Mouse (Mus musculus) testis, adult 2 months (tissue): Measurements from ENCODE around the gene Gm9774. TPM values are rescaled to one million over a fixed set of nuclear protein-coding genes. Genes with fewer than 3 reads are reported as not detected.

Experiments
- H3K27ac ChIP-seq: fragments of 200-500 bp; 2 replicates; pipeline ENCODE4 v1.5.1; 2012; ENCODE audit warnings: low read depth, low read length; ENCODE audit not compliant: control insufficient read depth, insufficient read depth
- H3K27me3 ChIP-seq: fragments of 200-500 bp; 2 replicates; pipeline ENCODE4 v1.6.1; 2012; ENCODE audit warnings: mild to moderate bottlenecking, low read length, moderate library complexity; ENCODE audit not compliant: control insufficient read depth, insufficient read depth
- H3K36me3 ChIP-seq: fragments of 200-500 bp; 2 replicates; pipeline ENCODE4 v1.6.1; 2012; ENCODE audit warnings: mild to moderate bottlenecking, low read length; ENCODE audit not compliant: control insufficient read depth, insufficient read depth
- H3K4me1 ChIP-seq: fragments of 200-500 bp; 2 replicates; pipeline ENCODE4 v1.6.1; 2012; ENCODE audit warnings: low read length; ENCODE audit not compliant: control insufficient read depth, insufficient read depth
- H3K4me3 ChIP-seq: fragments of 200-500 bp; 2 replicates; pipeline ENCODE4 v1.5.1; 2012; ENCODE audit warnings: low read depth, mild to moderate bottlenecking, low read length, moderate library complexity, mixed read lengths; ENCODE audit not compliant: control insufficient read depth
- CTCF ChIP-seq: fragments of 200-500 bp; IDR thresholded peaks from 2 replicates; pipeline ENCODE4 v1.5.1; 2012; ENCODE audit warnings: low read depth, mild to moderate bottlenecking, inconsistent platforms, low read length, moderate library complexity; ENCODE audit not compliant: control insufficient read depth, insufficient read depth, insufficient replicate concordance
- POLR2A ChIP-seq: fragments of 200-500 bp; IDR thresholded peaks from 2 replicates; pipeline ENCODE4 v1.6.1; 2012; ENCODE audit warnings: low read depth, mild to moderate bottlenecking, inconsistent platforms, low read length, moderate library complexity; ENCODE audit not compliant: control insufficient read depth
- polyA plus RNA-seq: library from polyadenylated mRNA; depleted of rRNA; stranded (reverse); fragments of >200 nt; gene quantifications from 2 replicates; pipeline ENCODE4 v1.2.3, GENCODE M21; 2012; rRNA removed

Gm9774 gene
- 5.2 and 7.2 TPM in 2 replicates for polyA plus RNA-seq

DNA sequence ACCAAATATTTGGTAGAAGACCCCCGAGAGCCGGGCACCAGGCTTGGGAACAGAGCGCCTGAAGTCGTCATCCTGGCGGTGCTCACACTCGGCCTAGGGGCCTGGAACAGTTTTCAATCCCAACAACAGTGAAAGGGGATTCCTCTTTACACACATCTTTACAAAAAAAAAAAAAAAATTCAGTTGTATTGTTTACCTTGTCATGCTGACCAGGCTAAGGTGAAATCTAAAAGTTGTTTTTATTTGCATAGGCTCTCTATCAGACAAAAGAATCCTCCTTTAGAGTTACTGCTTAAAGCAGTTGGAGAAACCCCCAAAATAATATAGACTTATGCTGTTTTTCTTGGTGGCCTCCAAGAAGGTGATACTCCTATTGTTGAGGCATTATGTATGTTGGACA is at the start of gene Gm9774:
Gene Gm9774 (minus strand): TSS at position 101 of the 400 bp plus-strand sequence.
- no peak for TF ChIP-seq CTCF
- TF ChIP-seq POLR2A = no peak
- no peaks in the 10 kb centered on the region for H3K27me3 ChIP-seq
- H3K27ac ChIP-seq = no peak within 1 kb of the TSS
- peaks cover 5% of the 10 kb centered on the region for H3K4me1 ChIP-seq
- no peaks in the 10 kb centered on the region for H3K36me3 ChIP-seq
- no peak within 1 kb of the TSS for H3K4me3 ChIP-seq

- Histone ChIP-seq H3K27me3 (no peaks in the 10 kb centered on the region), H3K27ac (no peak overlapping the region), H3K4me3 (no peak overlapping the region), H3K4me1 (no peaks in the 10 kb centered on the region), H3K36me3 (no peaks in the 10 kb centered on the region)
- TF ChIP-seq POLR2A (no peak), CTCF (no peak)
Observed at GRCm38 (mm10) chr3:92470111-92470510, 40.9 kb upstream of the Gm9774 start.

GRCm38 (mm10) chr3:92467424-92467823 is 38.2 kb upstream of the Gm9774 start:
- Histone ChIP-seq H3K27me3 (no peaks in the 10 kb centered on the region), H3K36me3 (no peaks in the 10 kb centered on the region), H3K4me3 (no peak overlapping the region), H3K27ac (no peak overlapping the region), H3K4me1 (no peaks in the 10 kb centered on the region)
- TF ChIP-seq CTCF (no peak), POLR2A (no peak)

GRCm38 (mm10) chr3:92466576-92466975 is 37.4 kb upstream of the Gm9774 start:
- Histone ChIP-seq H3K27me3 (no peaks in the 10 kb centered on the region), H3K27ac (no peak overlapping the region), H3K4me3 (no peak overlapping the region), H3K36me3 (no peaks in the 10 kb centered on the region), H3K4me1 (no peaks in the 10 kb centered on the region)
- no peak for TF ChIP-seq CTCF
- no peak for TF ChIP-seq POLR2A

DNA sequence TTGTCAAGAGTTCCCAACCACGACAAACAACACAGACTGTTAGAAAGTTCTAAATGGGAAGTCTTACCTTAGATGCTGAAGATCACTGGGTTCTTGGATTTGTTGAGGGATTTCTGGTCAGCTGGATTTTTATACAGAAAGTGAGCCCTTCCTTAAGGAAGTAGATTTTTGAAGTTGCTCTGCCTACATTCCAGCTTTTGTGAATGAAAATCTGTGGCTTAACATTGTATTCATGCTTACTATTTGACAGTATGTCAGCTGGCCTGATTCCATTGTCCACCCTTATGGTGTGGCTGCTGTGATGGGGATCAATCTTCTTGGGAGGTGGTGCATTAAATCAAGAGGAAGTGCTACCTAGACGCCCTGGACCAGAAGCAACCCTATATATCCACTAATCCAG is 29.4 kb upstream of the Gm9774 start, which contains the start of gene Sprr3:
Gene Sprr3 (minus strand): TSS at position 101 of the 400 bp plus-strand sequence.
- H3K36me3 ChIP-seq = no peaks in the 10 kb centered on the region
- H3K4me1 ChIP-seq = no peaks in the 10 kb centered on the region
- no peak within 1 kb of the TSS for H3K27ac ChIP-seq
- H3K27me3 ChIP-seq = no peaks in the 10 kb centered on the region
- H3K4me3 ChIP-seq = no peak within 1 kb of the TSS
- TF ChIP-seq POLR2A (no peak), CTCF (no peak)

DNA sequence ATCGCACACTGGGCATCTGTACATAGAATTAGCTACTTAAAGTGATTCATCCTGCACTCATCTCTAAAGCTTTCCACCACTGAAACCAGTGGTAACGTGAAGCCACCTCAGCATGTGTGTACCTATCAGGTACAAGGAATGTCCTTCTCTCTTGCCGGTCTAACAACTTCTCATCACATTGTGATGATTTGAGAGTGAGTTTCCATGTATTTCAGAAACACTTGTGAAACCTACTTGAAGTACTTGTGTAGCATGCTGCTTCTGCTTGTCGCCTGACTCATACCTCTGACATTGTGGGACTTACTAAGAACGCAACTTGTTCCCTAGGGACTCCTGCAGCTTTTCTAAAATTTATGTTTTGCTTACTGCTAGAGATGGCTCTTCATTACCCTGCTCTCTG is 25.9 kb upstream of the Gm9774 start:
- Histone ChIP-seq H3K36me3 (no peaks in the 10 kb centered on the region), H3K27ac (no peak overlapping the region), H3K4me1 (no peaks in the 10 kb centered on the region), H3K27me3 (no peaks in the 10 kb centered on the region), H3K4me3 (no peak overlapping the region)
- TF ChIP-seq POLR2A (no peak), CTCF (no peak)

DNA sequence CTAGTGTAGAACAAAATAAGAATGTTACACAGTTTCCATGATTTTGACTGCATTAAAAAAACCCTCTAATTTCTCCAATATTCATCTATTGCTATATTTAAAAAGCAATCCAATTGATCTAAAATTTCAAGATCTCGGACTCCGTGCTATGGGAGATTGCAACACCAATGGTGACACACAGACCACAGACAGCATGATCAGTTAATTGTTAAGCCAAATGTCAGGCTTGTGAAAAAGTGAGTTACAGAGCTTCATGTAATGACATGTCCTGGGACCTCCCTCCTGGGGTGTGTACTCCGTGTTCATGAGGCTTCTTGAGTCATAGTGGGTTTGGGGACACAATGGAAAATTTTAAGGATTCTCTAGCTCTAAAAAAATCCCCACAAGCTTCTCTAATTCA is 11.0 kb upstream of the Gm9774 start:
- Histone ChIP-seq H3K4me1 (no peaks in the 10 kb centered on the region), H3K27me3 (no peaks in the 10 kb centered on the region), H3K36me3 (no peaks in the 10 kb centered on the region), H3K27ac (no peak overlapping the region), H3K4me3 (no peak overlapping the region)
- TF ChIP-seq POLR2A = no peak
- no peak for TF ChIP-seq CTCF

- Histone ChIP-seq H3K27me3 (no peaks in the 10 kb centered on the region), H3K4me1 (no peaks in the 10 kb centered on the region), H3K4me3 (no peak within 1 kb of the TSS), H3K27ac (no peak within 1 kb of the TSS), H3K36me3 (no peaks in the 10 kb centered on the region)
- TF ChIP-seq POLR2A (no peak), CTCF (no peak)
Observed at GRCm38 (mm10) chr3:92438689-92439088, 9.5 kb upstream of the Gm9774 start, which contains the start of gene Sprr1b. Sprr1b (minus strand) TSS chr3:92438789.
